27 mouse cellular contexts compared by ENCODE assay signal in genomic region chr13:43666920-43667319, GRCm38 (mm10). TPM values are rescaled to one million over a fixed set of nuclear protein-coding genes. Genes with fewer than 3 reads are reported as not detected.
A peak's percentile ranks its signal among the peaks of the same experiment; 100 is the strongest.
DNase-seq lines count a peak whose midpoint lies in the region; ATAC-seq and TF ChIP-seq lines count a peak whose summit lies in the region.
"Had no signal": no experiment of that assay in that cellular context is flagged by ENCODE, and none has a peak within 500 bp of the region (broad histone marks: within the 10 kb centered on the region; RNA-seq: fewer than 3 reads in every experiment).

No protein-coding gene starts in this region.

- 0 out of 2 replicates have a peak, but pooled peaks have one; percentile 45 for TF ChIP-seq EP300 in lung, postnatal 0 days (IDR thresholded peaks at IDR 0.05)

- H3K27ac ChIP-seq in lung, postnatal 0 days (ENCODE audit: low read length): no peak overlapping the region
- H3K27ac ChIP-seq in hindbrain, embryonic 13.5 days: no peak overlapping the region
- H3K27ac ChIP-seq: embryonic facial prominence, embryonic 10.5 days; embryonic facial prominence, embryonic 13.5 days; forebrain, embryonic 12.5 days; forebrain, embryonic 15.5 days; heart, adult 2 months; heart, embryonic 10.5 days; heart, embryonic 13.5 days; hindbrain, embryonic 10.5 days; hindbrain, embryonic 14.5 days; hindbrain, postnatal 0 days had no signal

- peak; percentile 42 for DNase-seq in lung, postnatal 0 days (ENCODE audit: low spot score)
- DNase-seq in lung, postnatal 36 days: no peak
- peak; percentile 16 for DNase-seq in c-Kit-positive CD71-negative TER-119-negative erythroid progenitor cells, embryonic 14.5 days (ENCODE audit: low read depth)
- DNase-seq in splenic B cell, adult 2 months (ENCODE audit: low read depth, low spot score): peak; percentile 7
- DNase-seq in adrenal gland, postnatal 10 days: no peak
- no peak for DNase-seq in neural tube, embryonic 10.5 days (ENCODE audit: extremely low spot score, low spot score)
- DNase-seq: adrenal gland, postnatal 14 days; cerebellum, adult 9-11 months; embryo, embryonic 11 days; gastrocnemius, postnatal 25 days; heart, adult 2 months had no signal

- no peak for ATAC-seq in lung, postnatal 0 days
- peak; percentile 30 to 46 for ATAC-seq in hematopoietic stem cell, adult 5-6 weeks (replicated peaks in 1 of 2; ENCODE audit: insufficient read depth in 1 of 2, low FRiP score in 2 of 2, low TSS enrichment in 1 of 2, low read depth in 1 of 2, poor library complexity in 2 of 2, severe bottlenecking in 2 of 2)
- no peak for ATAC-seq in hindbrain, embryonic 13.5 days (ENCODE audit: low FRiP score)
- ATAC-seq: hindbrain, postnatal 0 days; inflammation-experienced regulatory T-cells, adult 6 months; Patski had no signal

- no peaks in the 10 kb centered on the region for H3K9me3 ChIP-seq in lung, postnatal 0 days (ENCODE audit: low read length)
- H3K9me3 ChIP-seq in hindbrain, embryonic 13.5 days: no peaks in the 10 kb centered on the region
- H3K9me3 ChIP-seq: embryonic facial prominence, embryonic 10.5 days; embryonic facial prominence, embryonic 13.5 days; forebrain, embryonic 12.5 days; forebrain, embryonic 15.5 days; heart, embryonic 10.5 days; heart, embryonic 13.5 days; hindbrain, embryonic 10.5 days had no signal

- no peak overlapping the region for H3K4me3 ChIP-seq in lung, postnatal 0 days (ENCODE audit: low read depth, low read length)
- no peak overlapping the region for H3K4me3 ChIP-seq in hindbrain, embryonic 13.5 days
- H3K4me3 ChIP-seq: embryonic facial prominence, embryonic 10.5 days; embryonic facial prominence, embryonic 13.5 days; erythroblast, embryonic 14.5 days; forebrain, embryonic 12.5 days; forebrain, embryonic 15.5 days; heart, adult 2 months; heart, embryonic 10.5 days; heart, embryonic 13.5 days; hindbrain, embryonic 10.5 days had no signal

- WGBS in lung, postnatal 0 days: 38% methylated on average over 6 of the region's 6 CpGs
- 87% methylated on average over 6 of the region's 6 CpGs for WGBS in hindbrain, embryonic 13.5 days

- no peak overlapping the region for H3K4me2 ChIP-seq in lung, postnatal 0 days (replicated peaks; ENCODE audit: low read depth, low read length)
- H3K4me2 ChIP-seq in hindbrain, embryonic 13.5 days: no peak overlapping the region
- H3K4me2 ChIP-seq: embryonic facial prominence, embryonic 13.5 days; forebrain, embryonic 12.5 days; forebrain, embryonic 15.5 days; heart, embryonic 13.5 days; hindbrain, embryonic 14.5 days had no signal

- no peak overlapping the region for H3K9ac ChIP-seq in lung, postnatal 0 days (replicated peaks; ENCODE audit: low read depth)
- no peak overlapping the region for H3K9ac ChIP-seq in hindbrain, embryonic 13.5 days
- H3K9ac ChIP-seq: embryonic facial prominence, embryonic 13.5 days; forebrain, embryonic 12.5 days; forebrain, embryonic 15.5 days; heart, embryonic 13.5 days; hindbrain, embryonic 14.5 days had no signal

- H3K27me3 ChIP-seq in lung, postnatal 0 days (replicated peaks; ENCODE audit: insufficient read depth, low read length): no peaks in the 10 kb centered on the region
- H3K27me3 ChIP-seq in splenic B cell, adult 2 months (ENCODE audit: control insufficient read depth, insufficient read depth, low read length, poor library complexity, severe bottlenecking): no peaks in the 10 kb centered on the region
- no peaks in the 10 kb centered on the region for H3K27me3 ChIP-seq in hindbrain, embryonic 13.5 days
- H3K27me3 ChIP-seq: CH12.LX; embryonic facial prominence, embryonic 13.5 days; forebrain, embryonic 12.5 days; forebrain, embryonic 15.5 days; heart, embryonic 13.5 days; Patski had no signal

- H3K4me1 ChIP-seq in lung, postnatal 0 days (ENCODE audit: insufficient read depth, low read depth, low read length): no peaks in the 10 kb centered on the region
- H3K4me1 ChIP-seq in hindbrain, embryonic 13.5 days (replicated peaks): no peaks in the 10 kb centered on the region
- H3K4me1 ChIP-seq: embryonic facial prominence, embryonic 10.5 days; embryonic facial prominence, embryonic 13.5 days; forebrain, embryonic 12.5 days; heart, embryonic 10.5 days; heart, embryonic 13.5 days; hindbrain, embryonic 10.5 days had no signal

- no peak for TF ChIP-seq CTCF in lung, postnatal 0 days (IDR thresholded peaks at IDR 0.05)

- no peaks in the 10 kb centered on the region for H3K36me3 ChIP-seq in lung, postnatal 0 days (ENCODE audit: insufficient read depth, low read length)
- no peaks in the 10 kb centered on the region for H3K36me3 ChIP-seq in splenic B cell, adult 2 months (ENCODE audit: control insufficient read depth, insufficient read depth, low read length, poor library complexity, severe bottlenecking)
- H3K36me3 ChIP-seq in hindbrain, embryonic 13.5 days: peaks cover 20% of the 10 kb centered on the region
- H3K36me3 ChIP-seq: forebrain, embryonic 12.5 days; G1E; heart, embryonic 10.5 days; heart, embryonic 13.5 days had no signal

RNA-seq across cellular contexts. Expression of gene Rnf182, which starts 51.4 kb away (rescaled TPM):
- 0.37 and 0.63 TPM in 2 replicates for polyA plus RNA-seq in lung, postnatal 0 days (2015; fragmentation: Nextera tagmentation; extraction: Ambion mirVana)
- 2.3 TPM in 1 of 2 replicates, not detected in the other for total RNA-seq in hematopoietic stem cell, adult 5-6 weeks (2017)
- 34.0 and 36.1 TPM in 2 replicates for polyA plus RNA-seq in hindbrain, embryonic 13.5 days (2015; fragmentation: Nextera tagmentation; extraction: Ambion mirVana)
- total RNA-seq in adrenal gland, postnatal 10 days (2021): 1 to 10 TPM; 1.7 to 2.5 TPM
- total RNA-seq: CH12.LX had no signal
- polyA plus RNA-seq: erythroblast, embryonic 14.5 days; G1E; inflammation-experienced regulatory T-cells, adult 6 months had no signal

Comparison
In these comparisons a context has a peak if more than half of its experiments do, and no peak if none do; other contexts are left out.
1. DNase-seq: peak in lung, postnatal 0 days (single experiment), c-Kit-positive CD71-negative TER-119-negative erythroid progenitor cells, embryonic 14.5 days (single experiment) and splenic B cell, adult 2 months (single experiment); none in lung, postnatal 36 days (single experiment), adrenal gland, postnatal 10 days (single experiment) and neural tube, embryonic 10.5 days (single experiment).
2. ATAC-seq: peak in hematopoietic stem cell, adult 5-6 weeks (2 of 2); none in lung, postnatal 0 days (single experiment) and hindbrain, embryonic 13.5 days (single experiment).